ENCODE assay signal across 14 mouse cellular contexts in genomic region chr2:126434305-126434704, GRCm38 (mm10).
"Had no signal": no experiment of that assay in that cellular context is flagged by ENCODE, and none has a peak within 500 bp of the region (broad histone marks: within the 10 kb centered on the region; RNA-seq: fewer than 3 reads in every experiment).

No protein-coding gene starts in this region.

- H3K9ac ChIP-seq: liver, embryonic 12.5 days; liver, embryonic 14.5 days; lung, embryonic 14.5 days; midbrain, embryonic 13.5 days; midbrain, embryonic 15.5 days; neural tube, embryonic 12.5 days; stomach, embryonic 15.5 days had no signal

- H3K27me3 ChIP-seq: liver, embryonic 12.5 days; midbrain, embryonic 13.5 days; midbrain, embryonic 15.5 days; neural tube, embryonic 12.5 days; stomach, embryonic 15.5 days had no signal

- H3K36me3 ChIP-seq: liver, embryonic 12.5 days; midbrain, embryonic 13.5 days; midbrain, embryonic 15.5 days; neural tube, embryonic 12.5 days; stomach, embryonic 15.5 days had no signal

- H3K4me2 ChIP-seq: liver, embryonic 12.5 days; lung, embryonic 14.5 days; midbrain, embryonic 11.5 days; midbrain, embryonic 13.5 days; midbrain, embryonic 15.5 days; neural tube, embryonic 12.5 days; stomach, embryonic 15.5 days had no signal

- H3K9me3 ChIP-seq: liver, embryonic 12.5 days; megakaryocyte, embryonic 14.5 days; midbrain, embryonic 13.5 days; midbrain, embryonic 15.5 days; neural tube, embryonic 12.5 days; stomach, embryonic 15.5 days had no signal

- ATAC-seq: liver, embryonic 12.5 days; midbrain, embryonic 13.5 days; midbrain, embryonic 15.5 days had no signal

- H3K27ac ChIP-seq: liver, embryonic 12.5 days; liver, embryonic 14.5 days; macrophage; midbrain, embryonic 13.5 days; midbrain, embryonic 15.5 days; neural tube, embryonic 12.5 days; stomach, embryonic 15.5 days had no signal

- H3K4me1 ChIP-seq: liver, embryonic 12.5 days; midbrain, embryonic 13.5 days; midbrain, embryonic 15.5 days; neural tube, embryonic 12.5 days; stomach, embryonic 15.5 days had no signal

- H3K4me3 ChIP-seq: liver, embryonic 12.5 days; megakaryocyte, embryonic 14.5 days; midbrain, embryonic 13.5 days; midbrain, embryonic 15.5 days; neural tube, embryonic 12.5 days; stomach, embryonic 15.5 days had no signal

- DNase-seq: right cerebral cortex, postnatal 14 days; thymus, adult 18-20 months; thymus, postnatal 14 days; thymus, postnatal 36 days had no signal
